Mouse (Mus musculus) cerebellum, adult 2 months (tissue): ENCODE measurements at regions not wholly inside any gene's neighbourhood (a gene's known extent, or its start where the extent isn't known, plus 50 kb on each side); places are given as distances from the start of the nearest gene placed in this dataset.

Experiments used
- CTCF ChIP-seq: fragments of 200-500 bp; IDR thresholded peaks from 2 replicates; pipeline ENCODE4 v1.5.1; 2011; ENCODE audit warnings: low read depth, mild to moderate bottlenecking, control low read depth, low read length, moderate library complexity, borderline replicate concordance; ENCODE audit not compliant: insufficient read depth
- POLR2A ChIP-seq: fragments of 200-500 bp; IDR thresholded peaks from 2 replicates; pipeline ENCODE4 v1.6.1; 2011; ENCODE audit warnings: low read length, control low read depth, borderline replicate concordance; ENCODE audit not compliant: insufficient read depth

GRCm38 (mm10) chr2:173393324-173393592 lies 116.9 kb upstream of the Pmepa1 start:
- no peak for TF ChIP-seq CTCF
- TF ChIP-seq POLR2A: no peak
